Mouse (Mus musculus) liver, postnatal 0 days (tissue): ENCODE results near the gene Veph1. TPM values are rescaled to one million over a fixed set of nuclear protein-coding genes. Genes with fewer than 3 reads are reported as not detected.

Experiments
- ATAC-seq: fragments of 200-750 bp; cut with Nextera tagmentation; 2 replicates; pipeline ENCODE4 v1.8.0; 2017; ENCODE audit warnings: mild to moderate bottlenecking, moderate library complexity
- DNase-seq: peaks from one replicate; pipeline ENCODE4 v3.0.0-alpha.2; 2016
- H3K27ac ChIP-seq: fragments of 300-500 bp; sonication (generic); 2 replicates; pipeline ENCODE4 v1.5.1; 2014; ENCODE audit warnings: antibody characterized with exemption, moderate library complexity, mild to moderate bottlenecking, low read depth
- H3K27me3 ChIP-seq: fragments of 300-500 bp; sonication (generic); 2 replicates; pipeline ENCODE4 v1.6.1; 2014; ENCODE audit warnings: low read length, control low read depth, mixed read lengths; ENCODE audit not compliant: insufficient read depth
- H3K36me3 ChIP-seq: fragments of 300-500 bp; sonication (generic); replicated peaks from 2 replicates; pipeline ENCODE4 v1.6.1; 2014; ENCODE audit warnings: mild to moderate bottlenecking, control low read depth, low read length, moderate library complexity, mixed read lengths; ENCODE audit not compliant: insufficient read depth
- H3K4me1 ChIP-seq: fragments of 300-500 bp; sonication (generic); 2 replicates; pipeline ENCODE4 v1.6.1; 2014; ENCODE audit warnings: antibody characterized with exemption, mild to moderate bottlenecking, control low read depth; ENCODE audit not compliant: insufficient read depth
- H3K4me2 ChIP-seq: fragments of 300-500 bp; sonication (generic); 2 replicates; pipeline ENCODE4 v1.6.1; 2014; ENCODE audit warnings: low read depth, mild to moderate bottlenecking, low read length, moderate library complexity, mixed read lengths
- H3K4me3 ChIP-seq: fragments of 300-500 bp; sonication (generic); 2 replicates; pipeline ENCODE4 v1.5.1; 2014; ENCODE audit warnings: low read depth, low read length
- H3K9ac ChIP-seq: fragments of 300-500 bp; sonication (generic); replicated peaks from 2 replicates; pipeline ENCODE4 v1.6.1; 2014; ENCODE audit warnings: mild to moderate bottlenecking, moderate library complexity
- H3K9me3 ChIP-seq: fragments of 300-500 bp; sonication (generic); 2 replicates; pipeline ENCODE4 v1.6.1; 2016; ENCODE audit warnings: mild to moderate bottlenecking, control low read depth, low read length, mixed read lengths
- CTCF ChIP-seq: sonication (generic); IDR thresholded peaks from 2 replicates; pipeline ENCODE4 v1.5.1; 2016; ENCODE audit warnings: antibody characterized with exemption, low read depth
- EP300 ChIP-seq: IDR thresholded peaks from 2 replicates; pipeline ENCODE4 v1.6.1; 2016; ENCODE audit warnings: antibody characterized with exemption, low read depth, mild to moderate bottlenecking
- WGBS: fragments of 180-500 bp; shearing (Covaris S2); extraction: QIAGEN DNeasy Blood & Tissue Kit; methylation state at CpG from one replicate; pipeline ENCODE4 v1.1.7; 2014; ENCODE audit not compliant: insufficient replicate concordance; 5-methylcytosine and 5-hydroxymethylcytosine counted together
- polyA plus RNA-seq: library from polyadenylated mRNA; unstranded; fragments of >200 nt; fragmentation: Nextera tagmentation; extraction: Ambion mirVana; gene quantifications from 2 replicates; pipeline ENCODE4 v1.2.1, GENCODE M21; 2015

Gene Veph1
- polyA plus RNA-seq, 1 experiment from 2014 or later = not detected

DNA sequence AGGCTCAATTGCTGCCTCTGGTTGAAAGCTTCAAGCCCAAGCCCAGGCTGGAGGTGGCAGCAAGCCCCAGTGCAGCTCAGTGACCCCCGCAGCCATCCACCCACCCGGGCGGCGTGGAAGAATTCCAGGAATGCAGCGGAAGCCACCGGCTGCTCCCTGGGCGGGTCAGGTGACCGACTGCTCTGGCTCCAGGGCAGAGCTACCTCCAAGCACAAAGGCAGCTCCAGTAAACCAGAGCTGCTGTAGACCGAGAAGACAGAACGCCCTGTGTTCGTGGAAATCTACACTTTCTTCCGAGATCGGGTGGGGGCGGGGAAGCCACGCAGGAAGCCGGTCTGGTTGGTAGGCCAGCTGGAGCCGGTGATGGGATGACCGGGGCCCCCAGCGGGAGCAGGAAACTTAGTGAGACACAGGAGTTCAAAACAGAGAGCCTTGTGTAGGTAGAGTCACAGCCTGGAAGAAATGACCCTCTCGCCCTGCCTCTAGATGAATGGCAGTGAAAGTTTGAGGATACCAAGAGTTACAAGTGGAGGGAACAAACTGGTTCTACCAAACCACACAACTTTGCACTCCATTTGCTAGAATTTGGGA lies 4.2 kb downstream of the Veph1 start:
- WGBS = 14% methylated on average over 20 of the region's 20 CpGs
- Histone ChIP-seq H3K9me3 (no peaks in the 10 kb centered on the region), H3K27ac (no peak overlapping the region), H3K9ac (no peak overlapping the region; the same call in 1 of the 2 replicates), H3K4me3 (peak overlapping the region; percentile 25), H3K27me3 (no peaks in the 10 kb centered on the region), H3K4me1 (no peaks in the 10 kb centered on the region), H3K4me2 (peak overlapping the region; percentile 69), H3K36me3 (no peaks in the 10 kb centered on the region)
- no peak for ATAC-seq
- DNase-seq = peak; percentile 29
- TF ChIP-seq EP300 (no peak), CTCF (no peak)

- H3K27ac ChIP-seq = no peak overlapping the region
- no peaks in the 10 kb centered on the region for H3K9me3 ChIP-seq
- 83% methylated on average over 4 of the region's 4 CpGs for WGBS
Observed at GRCm38 (mm10) chr3:66263270-66263669, 33.4 kb downstream of the Veph1 start.

GRCm38 (mm10) chr3:66262319-66262718 lies 34.3 kb downstream of the Veph1 start:
- Histone ChIP-seq H3K4me3 (no peak overlapping the region), H3K4me1 (no peaks in the 10 kb centered on the region), H3K27me3 (no peaks in the 10 kb centered on the region), H3K4me2 (no peak overlapping the region), H3K27ac (no peak overlapping the region), H3K9me3 (no peaks in the 10 kb centered on the region), H3K36me3 (no peaks in the 10 kb centered on the region), H3K9ac (no peak overlapping the region)
- peak; percentile 15 for DNase-seq
- WGBS = 32% methylated on average over 5 of the region's 5 CpGs
- no peak for ATAC-seq
- TF ChIP-seq EP300 = no peak
- peak; percentile 52 for TF ChIP-seq CTCF

More at GRCm38 (mm10) chr3:66263270-66263669, 33.4 kb downstream of the Veph1 start:
- no peak for TF ChIP-seq EP300
- TF ChIP-seq CTCF = no peak
- no peak overlapping the region for H3K4me3 ChIP-seq
- H3K4me1 ChIP-seq = no peaks in the 10 kb centered on the region
- H3K27me3 ChIP-seq = no peaks in the 10 kb centered on the region
- ATAC-seq (no peak), DNase-seq (no peak)
- H3K4me2 ChIP-seq = no peak overlapping the region
- H3K9ac ChIP-seq = no peak overlapping the region
- no peaks in the 10 kb centered on the region for H3K36me3 ChIP-seq

GRCm38 (mm10) chr3:66254504-66255105 lies 42.0 kb downstream of the Veph1 start:
- DNase-seq (no peak), ATAC-seq (no peak)
- WGBS = 74% methylated on average over 9 of the region's 9 CpGs
- Histone ChIP-seq H3K9me3 (no peaks in the 10 kb centered on the region), H3K27me3 (no peaks in the 10 kb centered on the region), H3K27ac (no peak overlapping the region), H3K4me3 (no peak overlapping the region), H3K9ac (no peak overlapping the region), H3K4me2 (no peak overlapping the region), H3K4me1 (no peaks in the 10 kb centered on the region), H3K36me3 (no peaks in the 10 kb centered on the region)
- TF ChIP-seq CTCF = no peak
- TF ChIP-seq EP300 = no peak

GRCm38 (mm10) chr3:66251842-66252241 lies 44.8 kb downstream of the Veph1 start:
- no peak for TF ChIP-seq CTCF
- TF ChIP-seq EP300 = no peak
- ATAC-seq (no peak), DNase-seq (no peak)
- Histone ChIP-seq H3K4me3 (no peak overlapping the region), H3K9ac (no peak overlapping the region), H3K27me3 (no peaks in the 10 kb centered on the region), H3K4me1 (no peaks in the 10 kb centered on the region), H3K9me3 (no peaks in the 10 kb centered on the region), H3K4me2 (no peak overlapping the region), H3K36me3 (no peaks in the 10 kb centered on the region), H3K27ac (no peak overlapping the region)
- WGBS = 86% methylated on average over 7 of the region's 7 CpGs

- ATAC-seq (no peak), DNase-seq (no peak)
- H3K36me3 ChIP-seq = no peaks in the 10 kb centered on the region
- H3K27me3 ChIP-seq = no peaks in the 10 kb centered on the region
- no peak overlapping the region for H3K4me2 ChIP-seq
- no peak overlapping the region for H3K4me3 ChIP-seq
- no peak overlapping the region for H3K9ac ChIP-seq
- no peaks in the 10 kb centered on the region for H3K4me1 ChIP-seq
- H3K27ac ChIP-seq = no peak overlapping the region
- no peaks in the 10 kb centered on the region for H3K9me3 ChIP-seq
- TF ChIP-seq CTCF = no peak
- no peak for TF ChIP-seq EP300
Observed at GRCm38 (mm10) chr3:66240476-66240875, 56.2 kb downstream of the Veph1 start.
